Mouse (Mus musculus) embryonic facial prominence, embryonic 11.5 days (tissue): Measurements from ENCODE around the gene Cbr4. TPM values are rescaled to one million over a fixed set of nuclear protein-coding genes. Genes with fewer than 3 reads are reported as not detected.

Experiments
- ATAC-seq: fragments of 200-750 bp; cut with Nextera tagmentation; replicated peaks from 2 replicates; pipeline ENCODE4 v1.8.0; 2017; ENCODE audit warnings: low read depth; ENCODE audit not compliant: insufficient number of reproducible peaks, low FRiP score, low TSS enrichment
- DNase-seq: peaks from one replicate; pipeline ENCODE4 v3.0.0-alpha.2; 2015; ENCODE audit warnings: low spot score
- H3K27ac ChIP-seq: fragments of 300-500 bp; sonication (generic); replicated peaks from 2 replicates; pipeline ENCODE4 v1.5.1; 2014; ENCODE audit warnings: mild to moderate bottlenecking, low read depth, low read length, control low read depth
- H3K27me3 ChIP-seq: fragments of 300-500 bp; sonication (generic); 2 replicates; pipeline ENCODE4 v1.6.1; 2014; ENCODE audit warnings: mild to moderate bottlenecking, low read length, moderate library complexity, mixed read lengths; ENCODE audit not compliant: control insufficient read depth, insufficient read depth
- H3K36me3 ChIP-seq: fragments of 300-500 bp; sonication (generic); replicated peaks from 2 replicates; pipeline ENCODE4 v1.6.1; 2014; ENCODE audit warnings: low read depth, mild to moderate bottlenecking, low read length, moderate library complexity, mixed read lengths; ENCODE audit not compliant: control insufficient read depth, insufficient read depth
- H3K4me1 ChIP-seq: fragments of 300-500 bp; sonication (generic); 2 replicates; pipeline ENCODE4 v1.6.1; 2014; ENCODE audit warnings: low read length, mixed read lengths; ENCODE audit not compliant: control insufficient read depth, insufficient read depth
- H3K4me2 ChIP-seq: fragments of 300-500 bp; sonication (generic); 2 replicates; pipeline ENCODE4 v1.6.1; 2014; ENCODE audit warnings: low read depth, mild to moderate bottlenecking, control low read depth, low read length, moderate library complexity
- H3K4me3 ChIP-seq: fragments of 300-500 bp; sonication (generic); 2 replicates; pipeline ENCODE4 v1.5.1; 2014; ENCODE audit warnings: low read depth, low read length, control low read depth
- H3K9ac ChIP-seq: fragments of 300-500 bp; sonication (generic); replicated peaks from 2 replicates; pipeline ENCODE4 v1.6.1; 2014; ENCODE audit warnings: mild to moderate bottlenecking, control low read depth, low read length
- H3K9me3 ChIP-seq: fragments of 300-500 bp; sonication (generic); replicated peaks from 2 replicates; pipeline ENCODE4 v1.6.1; 2016; ENCODE audit warnings: mild to moderate bottlenecking, low read length, inconsistent platforms, mixed read lengths; ENCODE audit not compliant: control insufficient read depth
- WGBS: fragments of 180-500 bp; shearing (Covaris S2); extraction: QIAGEN DNeasy Blood & Tissue Kit; methylation state at CpG from one replicate; pipeline ENCODE4 v1.1.7; 2014; 5-methylcytosine and 5-hydroxymethylcytosine counted together
- polyA plus RNA-seq: library from polyadenylated mRNA; unstranded; fragments of >200 nt; fragmentation: Nextera tagmentation; extraction: Ambion mirVana; gene quantifications from 2 replicates; pipeline ENCODE4 v1.2.1, GENCODE M21; 2014

Cbr4 gene
- polyA plus RNA-seq, 1 experiment from 2014 or later = 35.1 TPM

DNA sequence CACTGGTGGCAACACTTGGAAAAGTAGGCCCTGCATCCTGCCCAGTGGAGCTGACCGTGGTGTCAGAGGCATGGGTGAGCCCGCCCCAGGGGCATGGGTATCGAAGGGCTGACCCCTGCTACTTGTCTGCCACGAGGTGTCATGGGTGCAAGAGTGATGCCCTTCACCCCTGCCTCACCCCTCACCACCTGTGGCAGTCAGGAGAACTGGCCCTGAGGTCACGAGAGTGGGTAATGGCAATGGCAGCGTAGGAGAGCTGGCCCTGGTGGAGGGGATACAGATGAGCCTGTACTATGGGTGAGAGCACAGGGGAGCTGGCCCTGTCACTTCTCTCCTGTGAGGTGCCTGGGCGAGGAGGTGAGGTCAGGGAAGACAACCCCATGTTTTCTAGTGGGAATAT is 27.8 kb upstream of the Cbr4 start:
- Histone ChIP-seq H3K4me1 (no peaks in the 10 kb centered on the region), H3K9me3 (no peaks in the 10 kb centered on the region), H3K27ac (no peak overlapping the region), H3K4me3 (no peak overlapping the region), H3K36me3 (no peaks in the 10 kb centered on the region), H3K9ac (no peak overlapping the region), H3K4me2 (no peak overlapping the region), H3K27me3 (no peaks in the 10 kb centered on the region)
- WGBS = 80% methylated on average over 7 of the region's 7 CpGs
- DNase-seq = no peak
- no peak for ATAC-seq

DNA sequence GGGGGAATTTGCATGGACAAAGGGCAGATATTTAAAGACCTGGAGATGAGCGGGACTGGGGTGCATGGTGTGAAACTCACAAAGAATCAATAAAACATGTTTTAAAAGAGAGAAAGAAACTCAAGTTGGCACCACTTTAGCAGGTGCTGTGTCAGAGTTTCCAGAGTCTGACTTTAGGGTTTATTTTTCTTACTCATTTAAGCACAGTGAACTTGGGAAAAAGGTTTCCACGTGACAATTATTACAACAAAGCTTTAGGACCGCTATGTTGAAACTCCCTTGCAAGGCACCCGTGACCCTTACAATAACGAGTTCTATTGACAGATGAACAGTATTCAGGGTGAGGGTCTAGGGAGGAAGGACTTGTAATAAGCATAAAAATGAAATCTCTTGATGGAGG is 25.3 kb upstream of the Cbr4 start:
- Histone ChIP-seq H3K4me1 (no peaks in the 10 kb centered on the region), H3K27me3 (no peaks in the 10 kb centered on the region), H3K9ac (no peak overlapping the region), H3K9me3 (no peaks in the 10 kb centered on the region), H3K36me3 (no peaks in the 10 kb centered on the region), H3K4me3 (no peak overlapping the region), H3K27ac (no peak overlapping the region), H3K4me2 (no peak overlapping the region)
- DNase-seq (no peak), ATAC-seq (no peak)
- 72% methylated on average over 5 of the region's 5 CpGs for WGBS

DNA sequence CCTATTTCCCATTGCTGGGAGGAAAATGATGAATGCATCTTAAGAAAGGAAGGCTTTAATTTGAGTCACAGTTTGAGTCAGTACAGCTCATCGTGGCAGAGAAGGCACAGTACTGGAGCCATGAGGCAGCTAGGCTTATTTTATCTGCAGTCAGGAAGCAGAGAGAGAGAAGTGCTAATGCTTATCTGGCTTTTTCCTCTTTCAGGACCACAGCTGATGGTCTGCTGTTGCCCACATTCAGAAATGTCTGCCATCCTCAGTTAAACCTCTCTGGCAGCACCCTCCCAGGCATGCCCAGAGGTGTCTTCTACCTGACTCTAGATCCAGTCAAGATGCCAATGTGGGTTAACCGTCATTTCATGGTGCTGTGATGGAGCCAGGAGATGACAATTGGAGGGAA is 23.1 kb upstream of the Cbr4 start:
- WGBS = 78% methylated on average over 2 of the region's 2 CpGs
- Histone ChIP-seq H3K4me3 (no peak overlapping the region), H3K4me1 (no peaks in the 10 kb centered on the region), H3K9ac (no peak overlapping the region), H3K27ac (no peak overlapping the region), H3K27me3 (no peaks in the 10 kb centered on the region), H3K4me2 (no peak overlapping the region), H3K9me3 (no peaks in the 10 kb centered on the region), H3K36me3 (no peaks in the 10 kb centered on the region)
- ATAC-seq (no peak), DNase-seq (no peak)

DNA sequence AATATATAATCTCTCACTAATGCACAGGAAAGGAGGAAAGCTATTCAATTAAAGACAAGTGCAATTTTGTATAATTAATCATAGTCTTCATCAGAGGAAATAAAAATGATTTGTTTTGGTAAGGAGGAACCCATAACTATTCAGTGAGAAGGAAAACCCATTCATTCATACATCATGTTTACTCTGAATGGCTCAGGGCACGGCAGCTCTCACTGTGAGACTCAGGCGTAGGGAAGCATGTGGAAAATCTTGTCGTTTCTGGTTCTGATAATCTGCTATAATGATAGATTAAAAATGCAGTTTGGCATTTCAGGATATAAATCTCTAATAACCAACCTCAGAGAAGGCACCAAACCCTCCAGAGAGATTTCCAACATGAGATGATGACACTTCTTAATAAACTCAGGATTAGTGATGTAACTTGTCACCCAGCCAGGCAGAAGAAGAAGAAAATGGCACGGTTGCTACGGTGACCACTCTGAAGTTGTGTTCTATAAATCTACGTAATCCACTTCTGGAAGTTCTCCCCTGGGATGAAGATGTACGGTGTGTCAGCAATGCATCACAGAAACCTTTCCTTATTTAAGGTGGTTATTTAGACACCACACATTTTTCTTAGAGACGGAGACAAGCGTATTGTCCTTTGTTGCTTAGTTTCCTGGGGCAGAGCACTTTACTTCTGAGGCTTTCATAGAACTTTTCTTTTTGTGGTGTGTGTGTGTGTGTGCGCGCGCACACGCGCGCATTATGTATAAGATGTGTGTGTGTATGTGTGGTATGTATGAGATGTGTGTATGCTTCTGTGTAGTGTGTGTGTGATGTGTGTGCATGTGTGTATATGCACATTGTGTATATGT is 20.6 kb upstream of the Cbr4 start:
- Histone ChIP-seq H3K4me1 (no peaks in the 10 kb centered on the region), H3K4me2 (no peak overlapping the region), H3K27ac (no peak overlapping the region), H3K4me3 (no peak overlapping the region), H3K9ac (no peak overlapping the region), H3K36me3 (no peaks in the 10 kb centered on the region), H3K9me3 (no peaks in the 10 kb centered on the region), H3K27me3 (no peaks in the 10 kb centered on the region)
- DNase-seq = no peak
- WGBS = 89% methylated on average over 15 of the region's 15 CpGs
- no peak for ATAC-seq

DNA sequence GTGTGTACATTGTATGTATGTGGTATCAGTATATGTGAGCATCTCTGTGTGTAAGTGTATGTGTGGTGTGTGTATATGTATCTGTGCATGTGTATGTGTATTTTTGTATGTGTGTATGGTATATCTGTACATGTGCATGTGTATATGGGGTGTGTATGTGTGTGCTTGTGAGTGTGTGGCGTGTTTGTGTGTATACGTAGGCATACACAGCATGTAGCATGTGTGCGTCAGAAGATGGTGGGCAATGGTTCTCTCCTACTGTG is 20.1 kb upstream of the Cbr4 start:
- Histone ChIP-seq H3K4me1 (no peaks in the 10 kb centered on the region), H3K9ac (no peak overlapping the region), H3K36me3 (no peaks in the 10 kb centered on the region), H3K4me3 (no peak overlapping the region), H3K4me2 (no peak overlapping the region), H3K27ac (no peak overlapping the region), H3K9me3 (no peaks in the 10 kb centered on the region), H3K27me3 (no peaks in the 10 kb centered on the region)
- no peak for DNase-seq
- WGBS = 96% methylated on average over 3 of the region's 3 CpGs
- no peak for ATAC-seq

DNA sequence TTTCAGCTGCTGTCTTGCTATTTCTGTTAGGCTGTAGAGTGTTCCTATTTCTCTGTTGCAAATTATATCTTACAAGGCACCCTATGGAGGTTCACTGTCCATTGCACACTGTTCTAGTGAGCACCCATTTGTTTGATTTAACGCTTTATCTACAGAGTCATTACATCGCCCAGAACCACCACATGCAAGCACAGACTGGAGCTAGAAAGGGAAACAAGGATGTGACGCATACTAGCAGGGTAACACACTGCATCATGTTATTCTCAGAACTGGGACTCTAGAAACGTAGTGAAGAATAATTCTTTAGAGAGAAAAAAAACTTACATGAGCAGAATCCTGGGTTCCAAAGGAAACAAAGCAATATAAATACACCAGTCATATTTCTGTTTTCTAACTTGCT is 17.3 kb upstream of the Cbr4 start:
- Histone ChIP-seq H3K4me1 (no peaks in the 10 kb centered on the region), H3K9ac (no peak overlapping the region), H3K27ac (no peak overlapping the region), H3K27me3 (no peaks in the 10 kb centered on the region), H3K9me3 (no peaks in the 10 kb centered on the region), H3K4me3 (no peak overlapping the region), H3K4me2 (no peak overlapping the region), H3K36me3 (no peaks in the 10 kb centered on the region)
- WGBS = 83% methylated on average over 4 of the region's 4 CpGs
- no peak for ATAC-seq
- no peak for DNase-seq

DNA sequence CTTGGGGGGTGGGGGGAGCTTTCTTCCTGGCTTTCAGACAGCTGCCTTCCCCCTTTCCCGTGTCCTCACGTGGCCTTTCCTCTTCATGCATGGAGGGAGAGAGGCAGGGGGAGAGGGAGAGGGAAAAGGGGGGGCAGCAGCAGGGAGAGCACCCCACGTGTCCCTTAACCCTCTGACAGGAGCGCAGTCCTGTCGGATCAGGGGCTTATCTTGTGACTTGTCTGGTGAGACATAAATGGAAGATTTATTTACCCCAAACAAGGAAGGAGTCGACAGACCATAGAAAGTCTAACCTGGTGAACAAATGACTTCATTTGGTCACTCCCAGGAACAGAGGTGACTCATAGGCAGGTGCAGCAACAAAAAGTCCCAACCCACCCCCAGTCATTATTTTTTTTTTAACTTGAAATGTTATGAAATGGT is 12.3 kb upstream of the Cbr4 start:
- no peak overlapping the region for H3K27ac ChIP-seq
- ATAC-seq (no peak), DNase-seq (no peak)
- H3K9ac ChIP-seq = no peak overlapping the region
- no peaks in the 10 kb centered on the region for H3K9me3 ChIP-seq
- H3K4me2 ChIP-seq = no peak overlapping the region
- H3K4me3 ChIP-seq = no peak overlapping the region
- H3K4me1 ChIP-seq = no peaks in the 10 kb centered on the region
- no peaks in the 10 kb centered on the region for H3K27me3 ChIP-seq
- no peaks in the 10 kb centered on the region for H3K36me3 ChIP-seq
- 67% methylated on average over 6 of the region's 6 CpGs for WGBS

DNA sequence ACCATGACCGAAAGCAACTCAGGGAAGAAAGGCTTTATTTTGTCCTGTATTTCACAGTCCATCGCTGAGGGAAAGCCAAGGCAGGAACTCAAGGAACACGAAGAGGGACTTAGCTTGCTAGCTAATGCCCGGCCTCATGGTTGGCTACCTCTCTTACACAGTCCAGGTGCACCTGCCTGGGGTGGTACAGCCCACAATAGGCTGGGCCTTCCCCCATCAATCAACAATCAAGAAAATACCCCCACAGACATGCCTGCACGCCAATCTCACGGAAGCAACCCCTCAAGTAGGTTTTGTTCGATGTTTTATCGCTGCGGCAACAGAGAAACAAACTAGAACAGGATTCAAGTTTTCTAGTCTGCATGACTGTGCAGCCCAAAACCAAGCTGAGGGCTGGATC is 11.4 kb upstream of the Cbr4 start:
- H3K27ac ChIP-seq = no peak overlapping the region
- 87% methylated on average over 9 of the region's 9 CpGs for WGBS
- DNase-seq = no peak
- no peak overlapping the region for H3K9ac ChIP-seq
- no peak for ATAC-seq
- no peak overlapping the region for H3K4me2 ChIP-seq
- H3K4me3 ChIP-seq = no peak overlapping the region
- no peaks in the 10 kb centered on the region for H3K27me3 ChIP-seq
- H3K36me3 ChIP-seq = no peaks in the 10 kb centered on the region
- H3K4me1 ChIP-seq = no peaks in the 10 kb centered on the region
- no peaks in the 10 kb centered on the region for H3K9me3 ChIP-seq
